Mouse (Mus musculus) macrophage (primary cell): ENCODE results near the gene Ints5. TPM values are rescaled to one million over a fixed set of nuclear protein-coding genes. Genes with fewer than 3 reads are reported as not detected.
A peak's percentile ranks its signal among the peaks of the same experiment; 100 is the strongest.

Experiments
- H3K27ac ChIP-seq: fragments of 350-480 bp; formaldehyde crosslinking; 2 replicates; pipeline ENCODE4 v1.9.0; 2021
- H3K36me3 ChIP-seq: fragments of 350-480 bp; formaldehyde crosslinking; 2 replicates; pipeline ENCODE4 v1.9.0; 2021; ENCODE audit errors: inconsistent target
- H3K4me3 ChIP-seq: fragments of 350-480 bp; formaldehyde crosslinking; 2 replicates; pipeline ENCODE4 v1.9.0; 2021; ENCODE audit errors: inconsistent target
- H3K79me2 ChIP-seq: fragments of 350-480 bp; formaldehyde crosslinking; 2 replicates; pipeline ENCODE4 v1.9.0; 2021; ENCODE audit errors: inconsistent target
- WGBS: methylation state at CpG from one replicate; pipeline ENCODE4 v1.1.7; 2026; ENCODE audit warnings: inconsistent platforms; ENCODE audit not compliant: missing documents; 5-methylcytosine and 5-hydroxymethylcytosine counted together
- polyA plus RNA-seq: library from polyadenylated mRNA; stranded (reverse); fragments of 250-400 nt; gene quantifications from 3 replicates; pipeline ENCODE4 v1.2.4, GENCODE M21; 2018; ENCODE audit warnings: inconsistent platforms

The Ints5 gene
- polyA plus RNA-seq, 1 experiment from 2014 or later: 4.4 TPM

DNA sequence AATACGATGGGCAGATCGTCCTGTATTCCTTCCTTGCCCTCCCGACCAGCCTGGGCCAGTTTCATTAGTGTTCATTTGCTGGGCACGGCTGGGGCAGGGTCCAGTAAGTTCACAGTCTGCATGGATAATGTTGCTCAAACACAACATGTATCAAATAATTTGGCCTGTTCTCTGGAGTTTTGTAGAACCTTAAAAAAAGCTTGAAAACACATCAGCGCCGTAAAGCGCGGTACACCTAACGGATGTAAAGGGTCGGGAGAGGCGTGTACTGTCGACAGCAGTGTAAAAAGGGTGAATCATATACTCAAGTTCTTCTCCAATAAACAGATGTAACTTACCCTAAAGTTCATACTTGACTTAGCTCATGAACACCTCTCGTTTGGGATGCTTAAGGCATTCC is 5.8 kb downstream of the Ints5 start:
- Histone ChIP-seq H3K79me2 (peaks cover 75% of the 10 kb centered on the region), H3K27ac (peak overlapping the region; percentile 71), H3K36me3 (peaks cover 24% of the 10 kb centered on the region), H3K4me3 (peak overlapping the region; percentile 99)
- 5% methylated on average over 13 of the region's 13 CpGs for WGBS

DNA sequence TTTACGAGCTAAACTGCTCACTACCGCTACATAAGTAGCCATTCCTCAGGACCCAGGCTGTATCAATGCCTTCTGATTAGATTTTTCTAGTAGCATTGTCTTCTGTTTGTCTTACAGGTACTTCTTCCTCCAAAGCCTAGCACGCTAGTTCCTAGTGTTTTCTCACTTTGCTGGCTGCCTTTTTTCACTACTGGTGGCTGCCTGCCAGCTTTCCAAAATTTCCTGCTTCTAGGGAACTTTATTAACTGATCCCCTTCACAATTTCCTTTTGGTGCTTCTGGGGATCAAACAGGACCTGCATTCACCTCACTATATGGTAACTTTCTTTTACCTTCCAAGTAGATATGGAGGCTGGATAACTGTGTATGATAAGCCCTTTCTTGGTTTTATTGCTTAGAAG is 6.3 kb downstream of the Ints5 start:
- H3K27ac ChIP-seq: no peak overlapping the region
- WGBS: 63% methylated on average over 3 of the region's 3 CpGs
- peaks cover 27% of the 10 kb centered on the region for H3K36me3 ChIP-seq
- H3K4me3 ChIP-seq: peak overlapping the region; percentile 99
- H3K79me2 ChIP-seq: peaks cover 70% of the 10 kb centered on the region

DNA sequence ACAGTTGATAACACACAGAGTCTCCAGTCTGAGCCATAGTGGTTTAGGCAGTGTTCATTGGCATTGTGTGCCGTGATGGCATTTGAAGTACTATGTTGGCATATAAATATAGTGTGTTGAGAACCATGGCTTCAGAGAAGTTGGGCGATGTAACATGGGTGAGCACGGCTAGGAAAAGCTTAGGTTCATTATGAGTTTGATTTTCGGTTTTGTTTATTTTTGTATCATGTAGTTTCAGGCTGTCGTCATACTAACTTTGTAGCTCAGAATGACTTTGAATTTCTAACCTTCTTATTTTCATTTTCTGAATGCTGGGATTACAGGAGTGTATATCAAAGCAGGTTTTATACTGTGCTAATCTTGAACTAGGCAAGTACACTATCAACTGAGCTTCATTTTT is 10.6 kb downstream of the Ints5 start:
- H3K36me3 ChIP-seq: peaks cover 57% of the 10 kb centered on the region
- WGBS: 96% methylated on average over 5 of the region's 5 CpGs
- no peak overlapping the region for H3K27ac ChIP-seq
- H3K79me2 ChIP-seq: peaks cover 40% of the 10 kb centered on the region
- H3K4me3 ChIP-seq: no peak overlapping the region

DNA sequence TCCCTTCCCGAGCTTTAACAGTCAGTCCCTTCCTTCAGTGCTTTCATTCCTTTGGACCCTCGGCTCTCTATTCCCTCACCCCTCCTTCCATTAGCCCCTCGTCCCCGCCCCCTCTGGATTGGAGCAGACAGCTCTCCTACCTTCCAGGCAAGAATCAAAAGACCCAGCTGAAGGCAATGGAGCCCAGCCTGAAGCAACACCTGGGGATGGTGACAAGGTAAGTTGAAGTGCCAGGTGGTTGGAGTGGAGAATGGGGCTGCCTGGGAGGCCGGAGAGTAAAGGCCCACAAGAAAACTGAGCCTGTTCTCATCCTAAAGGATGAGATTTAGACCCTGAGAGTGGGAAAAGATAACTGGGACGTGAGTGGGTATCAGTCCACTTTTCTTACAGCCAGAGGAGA is 15.7 kb downstream of the Ints5 start:
- no peak overlapping the region for H3K27ac ChIP-seq
- no peak overlapping the region for H3K4me3 ChIP-seq
- H3K36me3 ChIP-seq: peaks cover 90% of the 10 kb centered on the region
- WGBS: 99% methylated on average over 6 of the region's 6 CpGs
- H3K79me2 ChIP-seq: no peaks in the 10 kb centered on the region

DNA sequence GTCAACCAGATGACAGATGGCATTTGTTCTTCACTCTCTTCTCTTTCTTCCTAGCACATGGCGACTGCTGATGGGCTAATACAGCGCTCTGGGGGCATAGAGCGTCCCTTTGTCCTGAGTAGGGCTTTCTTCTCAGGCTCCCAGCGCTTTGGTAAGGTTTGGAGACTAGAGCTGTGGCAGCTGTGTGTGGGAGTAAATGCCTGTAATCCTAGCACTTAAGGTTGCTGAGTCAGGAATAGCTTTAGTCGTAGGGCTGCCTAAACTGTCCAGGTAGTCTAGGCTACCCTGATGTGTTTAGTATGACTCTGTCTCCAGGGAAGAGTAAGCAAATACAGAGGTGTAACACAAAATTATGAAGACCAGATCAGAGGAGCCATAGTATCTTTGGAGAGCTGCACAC is 19.0 kb downstream of the Ints5 start:
- Histone ChIP-seq H3K79me2 (no peaks in the 10 kb centered on the region), H3K27ac (no peak overlapping the region), H3K4me3 (no peak overlapping the region), H3K36me3 (peaks cover 90% of the 10 kb centered on the region)
- 94% methylated on average over 5 of the region's 5 CpGs for WGBS

DNA sequence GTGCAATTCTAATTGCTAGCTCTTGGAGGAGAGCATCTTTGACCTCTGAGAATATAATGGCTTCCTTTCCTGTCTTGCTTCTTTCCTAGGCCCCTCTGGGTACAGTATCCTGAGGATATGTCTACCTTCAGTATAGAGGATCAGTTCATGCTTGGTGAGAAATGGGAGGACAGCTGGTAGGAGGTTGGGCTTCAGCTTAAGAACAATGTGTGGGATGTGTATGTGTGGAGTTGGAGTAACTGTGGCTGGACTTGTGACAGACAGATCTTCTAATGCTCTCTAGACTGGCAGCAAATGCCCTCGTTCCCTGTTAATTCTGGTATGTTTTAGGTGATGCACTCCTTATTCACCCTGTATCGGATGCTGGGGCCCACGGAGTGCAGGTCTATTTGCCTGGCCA is 21.4 kb downstream of the Ints5 start:
- Histone ChIP-seq H3K36me3 (peaks cover 66% of the 10 kb centered on the region), H3K4me3 (no peak overlapping the region), H3K79me2 (no peaks in the 10 kb centered on the region), H3K27ac (no peak overlapping the region)
- 89% methylated on average over 3 of the region's 3 CpGs for WGBS

DNA sequence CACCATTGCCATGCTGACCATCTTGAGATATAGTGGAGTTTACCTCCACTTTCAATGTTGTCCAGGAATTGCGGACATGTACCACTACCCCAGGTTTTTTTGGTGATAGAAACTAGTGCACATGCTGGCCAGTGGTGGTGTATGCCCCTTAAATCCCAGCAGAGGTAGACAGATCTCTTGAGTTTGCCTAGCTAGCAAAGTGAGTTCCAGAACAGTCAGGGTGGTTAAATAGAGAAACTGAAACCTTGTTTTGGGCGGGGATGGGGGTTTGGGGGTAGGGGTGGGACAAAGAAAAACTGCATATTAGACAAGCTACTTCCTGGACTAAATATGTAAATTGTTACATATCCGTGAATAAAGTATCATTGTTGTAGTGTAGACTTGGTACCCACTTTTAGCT is 26.2 kb downstream of the Ints5 start:
- Histone ChIP-seq H3K4me3 (no peak overlapping the region), H3K79me2 (peaks cover 34% of the 10 kb centered on the region), H3K27ac (no peak overlapping the region), H3K36me3 (peaks cover 25% of the 10 kb centered on the region)
- 75% methylated on average over 2 of the region's 3 CpGs for WGBS

DNA sequence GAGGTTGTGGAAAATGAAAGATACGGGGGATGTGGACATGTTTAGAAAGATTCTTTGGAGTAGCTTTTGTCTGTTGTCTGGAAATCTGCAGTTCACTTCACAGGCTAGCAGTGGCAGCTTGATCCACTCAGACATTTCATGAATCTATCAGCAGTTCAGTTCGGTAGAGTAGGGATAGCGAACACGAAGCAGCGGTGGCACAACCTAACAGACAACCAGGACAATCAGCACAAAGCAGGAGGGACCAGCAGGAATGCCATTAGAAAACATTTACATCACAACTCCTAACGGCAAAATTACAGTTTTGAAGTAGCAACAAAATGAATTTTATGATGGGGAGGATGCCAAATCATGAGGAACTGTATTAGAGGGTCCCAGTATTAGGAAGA is 26.9 kb downstream of the Ints5 start:
- H3K79me2 ChIP-seq: peaks cover 41% of the 10 kb centered on the region
- WGBS: 77% methylated on average over 5 of the region's 6 CpGs
- H3K27ac ChIP-seq: peak overlapping the region; percentile 49
- no peak overlapping the region for H3K4me3 ChIP-seq
- peaks cover 18% of the 10 kb centered on the region for H3K36me3 ChIP-seq

DNA sequence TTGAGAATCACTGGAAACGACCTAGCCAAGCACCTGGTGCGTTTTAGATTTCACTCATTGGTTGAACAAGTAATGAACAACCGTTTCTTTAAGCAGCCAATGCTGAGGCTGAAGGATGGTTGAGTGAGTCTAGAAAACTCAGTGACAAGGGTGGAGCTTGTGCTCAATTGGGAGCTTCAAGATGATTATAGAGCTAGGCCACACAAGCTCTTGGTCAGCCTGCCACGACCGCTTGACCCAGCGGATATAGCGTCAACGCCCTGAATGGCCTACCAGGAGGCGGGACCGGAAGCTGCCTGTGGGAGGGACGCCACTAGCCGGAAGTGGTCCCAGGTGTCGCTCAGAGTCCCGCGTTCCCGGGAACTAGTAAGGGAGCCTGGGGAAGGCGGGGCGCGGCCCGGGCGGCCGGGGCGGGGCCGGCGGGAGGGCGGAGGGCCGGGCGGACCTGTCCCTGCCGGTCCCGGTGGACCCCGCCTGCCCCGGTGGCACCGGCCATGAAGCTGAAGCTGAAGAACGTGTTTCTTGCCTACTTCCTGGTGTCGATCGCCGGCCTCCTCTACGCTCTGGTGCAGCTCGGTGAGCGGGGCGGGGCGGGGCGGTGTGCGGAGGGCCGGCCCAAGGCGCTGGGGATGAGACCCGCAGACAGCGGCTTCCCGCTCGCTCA is 27.4 kb downstream of the Ints5 start, which contains the start of gene B3gat3:
Gene B3gat3 (plus strand): TSS at position 302 of the 664 bp plus-strand sequence.
- peaks cover 44% of the 10 kb centered on the region for H3K79me2 ChIP-seq
- peak within 1 kb of the TSS; percentile 81 for H3K27ac ChIP-seq
- peak within 1 kb of the TSS; percentile 93 for H3K4me3 ChIP-seq
- WGBS: under 1% methylated on average over 48 of the region's 50 CpGs
- peaks cover 14% of the 10 kb centered on the region for H3K36me3 ChIP-seq

DNA sequence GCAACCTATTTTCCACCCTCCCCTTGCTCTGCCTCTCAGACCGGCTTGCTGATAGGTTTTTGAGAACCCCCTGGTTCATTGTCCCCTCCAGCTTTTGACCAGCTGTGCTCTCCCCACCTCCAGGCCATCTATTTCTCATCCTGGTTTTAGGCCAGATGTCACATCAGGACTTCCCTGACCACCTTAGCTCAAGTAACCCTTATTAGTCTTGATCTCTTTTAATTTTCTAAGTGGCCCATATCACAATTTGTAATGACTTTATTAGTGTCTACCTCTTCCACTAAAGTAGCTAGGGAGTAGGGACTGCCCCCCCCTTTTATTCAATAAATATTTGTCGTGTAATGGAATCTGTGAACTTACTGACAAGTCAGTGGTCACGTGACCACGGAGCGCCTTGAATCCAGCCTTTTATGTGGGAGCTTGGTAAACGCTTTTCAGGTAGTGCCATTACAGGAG is 28.1 kb downstream of the Ints5 start:
- Histone ChIP-seq H3K4me3 (peak overlapping the region; percentile 93), H3K27ac (peak overlapping the region; percentile 81), H3K79me2 (peaks cover 47% of the 10 kb centered on the region), H3K36me3 (peaks cover 14% of the 10 kb centered on the region)
- WGBS: 1% methylated on average over 6 of the region's 6 CpGs

DNA sequence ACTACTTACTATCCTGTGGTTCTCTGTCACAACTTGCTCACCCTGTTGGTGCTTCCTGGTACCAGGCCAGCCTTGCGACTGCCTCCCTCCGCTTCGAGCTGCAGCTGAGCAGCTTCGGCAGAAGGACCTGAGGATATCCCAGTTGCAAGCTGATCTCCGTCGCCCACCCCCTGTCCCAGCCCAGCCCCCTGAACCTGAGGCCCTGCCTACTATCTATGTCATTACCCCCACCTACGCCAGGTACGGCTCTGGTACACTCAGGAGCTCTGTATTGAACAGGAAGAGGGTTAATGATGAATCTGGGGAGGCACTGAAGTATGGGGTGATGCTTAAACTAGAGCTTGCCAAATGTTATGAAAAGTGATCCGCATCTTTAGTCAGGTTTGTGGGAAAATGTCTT is 28.9 kb downstream of the Ints5 start:
- Histone ChIP-seq H3K79me2 (peaks cover 47% of the 10 kb centered on the region), H3K27ac (0 out of 2 replicates have a peak overlapping the region, but pooled peaks have one; percentile 81), H3K36me3 (peaks cover 15% of the 10 kb centered on the region; the same call in 1 of the 2 replicates), H3K4me3 (peak overlapping the region; percentile 93)
- WGBS: 72% methylated on average over 8 of the region's 9 CpGs

DNA sequence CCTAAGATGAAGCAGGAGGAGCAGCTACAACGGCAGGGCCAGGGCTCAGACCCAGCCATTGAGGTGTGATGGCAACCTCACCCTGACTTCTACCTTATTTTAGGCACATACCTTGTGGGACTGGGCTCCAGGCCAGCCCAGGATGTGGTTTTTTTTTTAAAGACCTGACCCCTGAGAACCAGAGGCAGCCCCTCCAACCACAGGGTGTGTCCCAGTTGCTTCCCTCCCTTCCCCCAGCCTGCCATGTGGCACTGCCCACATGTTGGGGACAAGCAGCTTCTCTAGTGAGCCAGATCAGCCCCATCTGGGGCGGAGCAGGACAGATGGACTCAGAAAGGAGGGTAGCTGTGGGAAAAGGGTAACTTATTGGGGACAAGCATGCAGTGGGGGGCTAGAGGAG is 34.0 kb downstream of the Ints5 start:
- Histone ChIP-seq H3K4me3 (no peak overlapping the region), H3K79me2 (peaks cover 49% of the 10 kb centered on the region), H3K27ac (no peak overlapping the region), H3K36me3 (peaks cover 18% of the 10 kb centered on the region; the same call in 1 of the 2 replicates)
- 32% methylated on average over 2 of the region's 2 CpGs for WGBS

DNA sequence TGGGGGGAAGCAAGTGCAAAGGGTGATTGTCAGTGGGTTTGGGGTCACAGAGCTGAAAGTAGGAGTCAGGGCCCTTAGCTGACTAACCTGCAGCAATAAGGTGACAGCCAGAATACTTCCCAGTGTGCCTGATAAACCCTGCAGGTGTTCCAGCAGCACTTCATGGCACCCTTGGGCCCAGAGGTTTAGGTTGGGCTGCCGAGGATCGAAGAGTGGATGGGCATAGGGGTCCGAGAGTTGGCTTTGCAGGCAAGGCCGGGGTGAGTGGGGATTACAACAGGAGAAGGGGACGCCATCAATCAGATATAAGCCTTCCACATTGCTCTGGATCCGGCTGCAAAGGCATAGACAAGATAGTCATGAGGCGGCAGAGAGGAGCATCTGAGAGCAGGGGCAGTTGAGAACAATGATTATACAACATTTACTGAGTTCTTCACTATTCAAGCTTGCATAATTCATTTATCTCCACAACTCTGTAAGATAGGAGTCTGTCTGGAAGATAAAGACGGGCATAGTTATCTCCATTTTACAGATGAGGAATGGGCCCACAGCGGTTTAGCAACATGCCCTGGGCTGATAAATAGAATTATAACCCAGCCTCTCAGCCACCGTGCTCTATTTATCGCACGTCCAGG is 35.2 kb downstream of the Ints5 start:
- Histone ChIP-seq H3K36me3 (peaks cover 21% of the 10 kb centered on the region; the same call in 1 of the 2 replicates), H3K79me2 (peaks cover 36% of the 10 kb centered on the region), H3K4me3 (no peak overlapping the region), H3K27ac (no peak overlapping the region)
- WGBS: 94% methylated on average over 12 of the region's 12 CpGs

DNA sequence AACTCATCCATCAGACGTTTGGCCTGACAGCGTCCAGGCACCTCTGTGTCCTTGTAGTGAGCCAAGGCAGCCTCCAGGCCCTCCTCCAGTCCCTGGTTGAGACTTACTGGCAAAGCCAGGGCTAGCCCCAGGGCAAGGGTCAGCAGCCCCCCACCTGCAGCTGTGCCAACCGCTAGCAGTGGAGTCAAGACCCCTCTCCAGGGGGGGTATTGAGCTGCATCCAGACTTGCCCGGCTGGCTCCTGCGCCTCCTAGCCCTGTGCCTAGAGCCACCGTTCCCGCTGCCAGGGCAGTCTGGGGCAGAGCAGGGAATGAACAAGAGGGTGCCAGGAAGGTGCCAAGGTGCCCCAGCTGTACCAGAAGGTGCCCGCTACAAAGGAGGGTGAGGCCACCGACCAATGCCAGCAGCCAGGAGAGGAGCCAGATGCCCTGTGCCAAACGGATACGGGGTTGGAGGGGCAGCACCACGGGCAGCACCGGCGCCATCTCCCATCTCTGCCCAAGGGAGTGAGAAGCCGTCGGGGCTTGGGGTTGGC is 36.0 kb downstream of the Ints5 start:
- peaks cover 28% of the 10 kb centered on the region for H3K36me3 ChIP-seq
- WGBS: 54% methylated on average over 16 of the region's 16 CpGs

More for the DNA sequence above, 36.0 kb downstream of the Ints5 start:
- Histone ChIP-seq H3K79me2 (peaks cover 29% of the 10 kb centered on the region), H3K4me3 (peak overlapping the region; percentile 67), H3K27ac (no peak overlapping the region)
